Mouse (Mus musculus): ENCODE measurements at regions not wholly inside any gene's neighbourhood (a gene's known extent, or its start where the extent isn't known, plus 50 kb on each side); places are given as distances from the start of the nearest gene placed in this dataset.

DNA sequence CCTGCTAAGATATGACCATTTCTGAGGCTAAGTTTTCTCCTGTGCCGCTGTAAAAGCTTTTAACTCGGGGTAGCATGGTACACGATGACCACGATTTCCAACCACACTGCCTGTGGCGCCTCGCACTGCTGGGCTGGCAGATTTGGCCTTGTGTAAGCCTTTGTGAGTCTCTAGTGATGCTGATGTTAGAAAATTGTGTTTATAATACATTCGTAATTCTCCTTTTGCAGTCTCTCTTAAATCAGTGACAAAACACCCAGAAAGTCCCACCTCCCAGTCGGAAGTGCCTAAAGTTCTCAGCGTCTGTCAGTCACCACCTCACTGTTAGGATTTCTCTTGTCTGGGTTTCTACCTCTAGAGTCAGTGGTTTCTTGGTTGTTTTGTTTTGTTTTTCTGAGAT is 91.2 kb downstream of the Arl4c start:
- TF ChIP-seq CTCF (IDR thresholded peaks at IDR 0.05; ENCODE audit: control insufficient read depth, insufficient read depth, low read length), result no peak
- TF ChIP-seq POLR2A (IDR thresholded peaks at IDR 0.05; ENCODE audit: borderline replicate concordance, control insufficient read depth, low read depth, low read length), result no peak
